ENCODE assay signal across 11 mouse cellular contexts in genomic region chr14:24205281-24205871, GRCm38 (mm10). TPM values are rescaled to one million over a fixed set of nuclear protein-coding genes. Genes with fewer than 3 reads are reported as not detected.
DNase-seq lines count a peak whose midpoint lies in the region; ATAC-seq and TF ChIP-seq lines count a peak whose summit lies in the region.
"Had no signal": no experiment of that assay in that cellular context is flagged by ENCODE, and none has a peak within 500 bp of the region (broad histone marks: within the 10 kb centered on the region; RNA-seq: fewer than 3 reads in every experiment).

No protein-coding gene starts in this region.

- no peaks in the 10 kb centered on the region for H3K36me3 ChIP-seq in kidney, postnatal 0 days (ENCODE audit: insufficient read depth, low read length)

- H3K27me3 ChIP-seq in kidney, postnatal 0 days (ENCODE audit: insufficient read depth, low read length) = no peaks in the 10 kb centered on the region
- H3K27me3 ChIP-seq: limb, embryonic 12.5 days had no signal

- TF ChIP-seq CTCF in kidney, postnatal 0 days (IDR thresholded peaks at IDR 0.05; ENCODE audit: low read depth) = no peak

- H3K9me3 ChIP-seq in kidney, postnatal 0 days (replicated peaks; ENCODE audit: low read length) = no peaks in the 10 kb centered on the region
- H3K9me3 ChIP-seq: G1E; limb, embryonic 12.5 days had no signal

- no peak overlapping the region for H3K4me2 ChIP-seq in kidney, postnatal 0 days (ENCODE audit: low read length)
- H3K4me2 ChIP-seq: limb, embryonic 12.5 days had no signal

- 17% methylated on average over 6 of the region's 6 CpGs for WGBS in kidney, postnatal 0 days

- intact Hi-C loops in left cerebral cortex, postnatal 25 days (cut with DNase I) = no loop called here

- no peak overlapping the region for H3K4me3 ChIP-seq in kidney, postnatal 0 days (replicated peaks; ENCODE audit: low read depth, low read length)
- H3K4me3 ChIP-seq: limb, embryonic 12.5 days had no signal

- H3K27ac ChIP-seq in kidney, postnatal 0 days = 0 out of 2 replicates have a peak overlapping the region, but pooled peaks have one; percentile 47
- H3K27ac ChIP-seq: limb, embryonic 12.5 days had no signal

- no peak for ATAC-seq in kidney, postnatal 0 days (replicated peaks; ENCODE audit: low FRiP score, low read depth)

- peaks cover 29% of the 10 kb centered on the region for H3K4me1 ChIP-seq in kidney, postnatal 0 days (replicated peaks; ENCODE audit: insufficient read depth, low read length)

- no peak overlapping the region for H3K9ac ChIP-seq in kidney, postnatal 0 days (ENCODE audit: low read depth, low read length)
- H3K9ac ChIP-seq: limb, embryonic 12.5 days had no signal

- DNase-seq in kidney, postnatal 0 days (ENCODE audit: low spot score) = peak; percentile 77
- DNase-seq in kidney, postnatal 10 days = no peak
- peak; percentile 62 to 67 for DNase-seq in frontal cortex, postnatal 36 days (ENCODE audit: low spot score in 2 of 2)
- DNase-seq in left cerebral cortex, postnatal 25 days (ENCODE audit: low spot score in 2 of 2) = peak; percentile 51 to 88
- DNase-seq in right cerebral cortex, postnatal 36 days (ENCODE audit: low spot score in 2 of 2) = peak; percentile 66 to 76
- no peak for DNase-seq in spleen, adult 12 weeks (ENCODE audit: low spot score)
- no peak for DNase-seq in cerebellum, adult 18-20 months
- no peak for DNase-seq in adrenal gland, postnatal 25 days
- DNase-seq: gastrocnemius, postnatal 36 days had no signal

RNA-seq across cellular contexts. Expression of gene Dlg5, which starts 40.3 kb away (rescaled TPM):
- 10.2 and 10.3 TPM in 2 replicates for polyA plus RNA-seq in kidney, postnatal 0 days (2015; fragmentation: Nextera tagmentation; extraction: Ambion mirVana)
- total RNA-seq in left cerebral cortex, postnatal 25 days (2021) = 10 to 100 TPM; 36.7 to 37.3 TPM
- 66.6 and 85.5 TPM in 2 replicates for total RNA-seq in adrenal gland, postnatal 25 days (2021)

Comparison
In these comparisons a context has a peak if more than half of its experiments do, and no peak if none do; other contexts are left out.
1. DNase-seq: peak in kidney, postnatal 0 days (single experiment), frontal cortex, postnatal 36 days (2 of 2), left cerebral cortex, postnatal 25 days (2 of 2) and right cerebral cortex, postnatal 36 days (2 of 2); none in kidney, postnatal 10 days (single experiment), spleen, adult 12 weeks (single experiment), cerebellum, adult 18-20 months (0 of 2) and adrenal gland, postnatal 25 days (single experiment).